Mouse (Mus musculus) adrenal gland, postnatal 36 days (tissue): ENCODE measurements around the gene Taf4. TPM values are rescaled to one million over a fixed set of nuclear protein-coding genes. Genes with fewer than 3 reads are reported as not detected.

ENCODE experiments used
- DNase-seq, 2 experiments: peaks; one replicate each; pipeline ENCODE4 v3.0.0; 2021; ENCODE audit warnings: mixed read lengths in 1 of 2
- total RNA-seq, 2 experiments: library from RNA; stranded (reverse); gene quantifications; 2 replicates each; pipeline ENCODE4 v1.2.3; 2021

Taf4 gene
- total RNA-seq, 2 experiments from 2014 or later, result 17.8 to 23.7 TPM

- peak in 1 of 2 experiments; percentile 33 for DNase-seq
These were observed 8.4 kb upstream of the Taf4 start for GRCm38 (mm10) chr2:179984830-179985229.

GRCm38 (mm10) chr2:179982715-179983114, 6.3 kb upstream of the Taf4 start:
- no peak for DNase-seq

- no peak for DNase-seq
These were observed 4.2 kb upstream of the Taf4 start for GRCm38 (mm10) chr2:179980616-179981015.

GRCm38 (mm10) chr2:179979836-179980235, 3.4 kb upstream of the Taf4 start:
- DNase-seq, result peak; percentile 59 to 62

GRCm38 (mm10) chr2:179978250-179978649, 1.8 kb upstream of the Taf4 start:
- DNase-seq, result no peak

- DNase-seq, result no peak
These were observed 1.0 kb upstream of the Taf4 start for GRCm38 (mm10) chr2:179977344-179978025.

- no peak for DNase-seq
These were observed 185 bp downstream of the Taf4 start for GRCm38 (mm10) chr2:179976295-179976627.

- peak; percentile 33 to 57 for DNase-seq
These were observed 595 bp downstream of the Taf4 start for GRCm38 (mm10) chr2:179975851-179976250.

GRCm38 (mm10) chr2:179974651-179975471, 1.6 kb downstream of the Taf4 start:
- DNase-seq, result peak; percentile 21 to 48

GRCm38 (mm10) chr2:179973871-179974628, 2.4 kb downstream of the Taf4 start:
- DNase-seq, result peak; percentile 33 to 45

- no peak for DNase-seq
These were observed 4.0 kb downstream of the Taf4 start for GRCm38 (mm10) chr2:179972406-179972805.

- DNase-seq, result no peak
These were observed 4.6 kb downstream of the Taf4 start for GRCm38 (mm10) chr2:179971891-179972290.

GRCm38 (mm10) chr2:179969137-179969536, 7.3 kb downstream of the Taf4 start:
- DNase-seq, result no peak

- no peak for DNase-seq
These were observed 8.8 kb downstream of the Taf4 start for GRCm38 (mm10) chr2:179967633-179968032.

GRCm38 (mm10) chr2:179961420-179961819, 15.0 kb downstream of the Taf4 start:
- DNase-seq, result no peak

- DNase-seq, result no peak
These were observed 16.1 kb downstream of the Taf4 start for GRCm38 (mm10) chr2:179960327-179960726.

GRCm38 (mm10) chr2:179959391-179959790, 17.1 kb downstream of the Taf4 start:
- DNase-seq, result no peak

- DNase-seq, result no peak
These were observed 24.6 kb downstream of the Taf4 start for GRCm38 (mm10) chr2:179951542-179952524.

GRCm38 (mm10) chr2:179948820-179949219, 27.6 kb downstream of the Taf4 start:
- DNase-seq, result no peak

- no peak for DNase-seq
These were observed 28.8 kb downstream of the Taf4 start for GRCm38 (mm10) chr2:179947607-179948006.

GRCm38 (mm10) chr2:179946496-179946895, 29.9 kb downstream of the Taf4 start:
- peak; percentile 47 to 56 for DNase-seq

- no peak for DNase-seq
These were observed 31.4 kb downstream of the Taf4 start for GRCm38 (mm10) chr2:179945051-179945450.
